Mouse (Mus musculus): ENCODE results near the gene Stx7.

Stx7 gene

GRCm38 (mm10) chr10:24167978-24168583 is 19.0 kb downstream of the Stx7 start:
- in situ Hi-C loops (cut with MseI, MboI) = no loop called here

DNA sequence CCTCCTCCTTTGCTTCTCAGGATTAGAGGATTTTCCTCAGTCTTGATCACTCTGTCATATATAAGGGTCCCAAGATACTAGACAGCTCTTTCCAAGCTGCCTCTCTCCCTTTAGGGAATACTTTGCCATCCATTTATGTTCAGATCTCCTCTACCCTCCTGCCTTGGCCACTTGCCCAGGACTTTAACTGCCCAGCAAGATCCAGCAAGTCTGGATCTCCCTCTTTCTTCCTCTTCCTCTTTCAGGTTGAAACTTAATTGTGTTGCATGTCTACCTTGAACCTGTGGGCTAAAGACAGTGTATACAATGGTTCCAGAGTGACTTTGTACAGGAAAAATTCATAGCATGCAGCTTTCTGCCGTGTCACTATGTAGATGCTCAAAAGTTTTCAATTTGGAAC is 19.8 kb downstream of the Stx7 start:
- in situ Hi-C loops (cut with MseI, MboI) = no loop called here

- in situ Hi-C loops (cut with MseI, MboI) = no loop called here
Observed at GRCm38 (mm10) chr10:24171906-24172459, 22.9 kb downstream of the Stx7 start.

DNA sequence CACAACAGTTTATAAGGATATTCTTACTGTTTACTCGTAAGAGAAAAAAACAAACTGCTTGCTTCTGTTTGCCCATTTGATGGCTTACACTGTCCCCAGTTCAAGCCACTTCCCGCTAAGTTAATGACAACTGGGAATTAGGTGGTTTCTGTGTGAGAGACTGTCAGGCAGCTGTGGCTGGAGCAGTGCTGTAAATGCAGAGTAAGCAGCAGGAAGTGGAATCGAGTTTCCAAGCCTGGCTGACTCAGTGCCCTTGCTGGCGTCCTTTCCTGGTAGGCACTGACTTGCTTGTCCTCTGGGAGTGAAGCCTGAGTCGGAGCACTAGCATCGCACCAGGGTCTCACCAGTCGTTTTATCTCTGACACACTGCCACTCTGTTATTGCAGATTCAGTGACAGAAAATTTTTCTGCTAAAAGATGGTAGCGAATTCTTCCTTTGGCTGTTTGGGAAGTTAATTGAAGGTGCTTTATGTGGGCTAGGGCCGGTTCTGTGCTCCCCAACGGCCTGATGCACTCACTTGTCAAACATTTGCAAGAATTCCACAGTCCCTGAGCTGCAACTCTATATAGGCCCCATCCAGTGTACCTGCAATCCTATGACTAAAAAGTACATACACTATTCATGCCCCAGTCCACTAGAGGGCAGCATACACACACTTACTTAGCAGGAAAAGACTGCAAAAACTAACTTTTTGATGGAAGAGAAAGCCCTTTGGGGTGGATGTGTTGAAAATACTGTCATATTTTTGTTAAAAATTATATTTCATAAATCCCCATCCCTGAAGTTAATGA is 24.3 kb downstream of the Stx7 start:
- in situ Hi-C loops (cut with MseI, MboI) = no loop called here

DNA sequence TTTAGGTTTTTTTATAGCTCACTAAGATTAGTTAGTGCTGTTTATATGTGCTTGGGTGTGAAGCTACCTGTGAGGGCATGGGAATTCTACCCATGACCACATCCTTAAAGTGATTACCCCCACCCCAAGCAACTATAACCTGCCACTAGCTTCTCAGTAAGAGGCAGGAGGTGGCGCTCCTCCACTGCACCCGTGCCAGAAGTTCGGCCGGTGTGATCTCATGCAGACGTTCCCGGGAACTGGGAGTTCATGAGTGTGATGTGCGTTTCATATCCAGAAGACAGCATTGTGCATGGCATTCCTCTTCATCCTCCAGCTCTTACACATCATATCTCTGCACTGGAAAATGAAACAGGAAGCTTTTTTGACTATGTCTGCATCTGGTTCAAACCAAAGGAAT is 41.3 kb downstream of the Stx7 start:
- in situ Hi-C loops (cut with MseI, MboI) = no loop called here

DNA sequence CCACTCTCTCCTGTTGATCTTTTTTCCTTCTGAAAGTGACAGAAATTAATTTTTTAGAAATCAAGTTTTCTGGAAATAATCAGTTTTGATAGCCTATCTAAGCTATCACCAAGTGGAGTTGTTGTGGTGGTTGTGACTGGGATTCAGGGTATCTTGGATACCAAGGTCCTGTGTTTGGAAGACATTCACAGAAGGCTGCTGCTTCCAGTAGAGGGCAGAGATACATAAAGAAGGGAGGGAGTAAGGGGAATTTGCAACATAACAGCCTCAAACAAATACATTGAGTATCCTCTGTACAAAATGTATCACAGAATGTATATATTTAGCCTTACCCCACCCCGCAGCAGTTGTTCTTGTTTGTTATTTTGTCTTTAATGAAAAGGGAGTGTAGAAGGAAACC is 42.9 kb downstream of the Stx7 start:
- in situ Hi-C loops (cut with MseI, MboI) = no loop called here

DNA sequence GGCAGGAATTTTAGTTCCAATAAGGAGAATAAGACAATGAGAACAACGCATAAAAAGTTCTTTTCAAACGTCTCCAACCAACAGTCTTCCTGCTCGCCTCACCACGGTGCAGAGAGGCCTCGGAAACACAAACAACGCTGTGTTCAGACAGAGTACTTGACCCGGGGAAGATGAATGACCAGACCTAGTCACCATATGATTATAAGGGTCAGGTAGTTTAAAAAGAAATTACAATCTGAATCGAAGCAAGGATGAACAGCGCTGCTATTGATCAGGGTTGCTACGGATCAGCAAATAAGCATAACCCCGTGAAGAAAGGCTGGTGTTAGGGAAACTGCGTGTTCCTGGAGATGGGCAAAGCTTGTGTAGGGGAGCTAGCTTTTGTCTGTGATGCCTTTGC is 50.2 kb downstream of the Stx7 start:
- in situ Hi-C loops (cut with MseI, MboI) = no loop called here

DNA sequence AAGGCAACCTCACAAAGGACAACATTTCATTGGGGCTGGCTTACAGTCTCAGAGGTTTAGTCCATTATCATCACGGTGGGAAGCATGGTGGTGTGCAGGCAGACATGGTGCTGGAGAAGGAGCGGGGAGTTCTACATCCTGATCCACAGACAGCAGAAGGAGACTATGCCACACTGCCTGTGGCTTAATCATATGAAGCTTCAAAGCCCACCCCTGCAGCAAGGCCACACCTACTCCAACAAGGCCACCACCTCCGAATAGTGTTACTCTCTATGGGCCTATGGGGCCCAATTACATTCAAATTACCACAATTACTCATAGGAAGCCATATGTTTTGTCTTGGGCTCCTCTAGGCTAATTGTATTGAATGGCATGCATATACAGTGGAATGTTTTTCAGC is 51.0 kb downstream of the Stx7 start:
- in situ Hi-C loops (cut with MseI, MboI) = loop anchor here in 1 of 2 experiments (10.0 kb wide), 1 partner anchor 95 kb away; no protein-coding TSS in a partner anchor

GRCm38 (mm10) chr10:24210075-24210474 is 61.0 kb downstream of the Stx7 start:
- in situ Hi-C loops (cut with MseI, MboI) = no loop called here

GRCm38 (mm10) chr10:24213297-24213696 is 64.2 kb downstream of the Stx7 start:
- in situ Hi-C loops (cut with MseI, MboI) = no loop called here

GRCm38 (mm10) chr10:24217558-24218268 is 68.6 kb downstream of the Stx7 start:
- in situ Hi-C loops (cut with MseI, MboI) = no loop called here

GRCm38 (mm10) chr10:24220931-24221330 is 71.8 kb downstream of the Stx7 start:
- in situ Hi-C loops (cut with MseI, MboI) = no loop called here

- in situ Hi-C loops (cut with MseI, MboI) = no loop called here
Observed at GRCm38 (mm10) chr10:24222911-24223310, 73.8 kb downstream of the Stx7 start.

GRCm38 (mm10) chr10:24223449-24224143 is 74.5 kb downstream of the Stx7 start, which contains the start of gene Moxd1:
Gene Moxd1, plus strand, starts transcription at chr10:24223517.
- in situ Hi-C loops (cut with MseI, MboI) = no loop called here

GRCm38 (mm10) chr10:24224591-24224990 is 75.5 kb downstream of the Stx7 start:
- in situ Hi-C loops (cut with MseI, MboI) = no loop called here

- in situ Hi-C loops (cut with MseI, MboI) = no loop called here
Observed at GRCm38 (mm10) chr10:24228318-24229183, 79.4 kb downstream of the Stx7 start.

DNA sequence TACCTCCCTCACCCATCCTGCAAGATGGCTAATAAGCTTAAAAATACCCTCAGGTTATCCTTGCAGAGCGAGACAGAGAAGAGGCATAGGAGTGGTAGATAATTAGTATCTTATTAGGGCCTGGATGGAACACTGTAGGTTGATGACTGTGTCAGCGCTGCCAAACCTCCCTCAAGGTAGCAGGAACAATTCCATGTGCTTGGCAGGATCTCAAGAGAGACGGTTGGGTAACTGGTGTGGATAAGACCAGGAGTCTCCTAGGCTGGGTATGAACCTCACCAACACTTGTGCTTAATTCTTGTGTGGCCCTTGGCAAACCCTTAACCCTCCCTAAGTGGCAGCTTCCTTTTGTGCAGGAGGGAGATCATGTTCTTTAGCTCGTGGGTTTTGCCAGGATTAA is 83.2 kb downstream of the Stx7 start:
- in situ Hi-C loops (cut with MseI, MboI) = no loop called here

GRCm38 (mm10) chr10:24235426-24236283 is 86.6 kb downstream of the Stx7 start:
- in situ Hi-C loops (cut with MseI, MboI) = no loop called here
